ENCODE assay signal across 8 mouse cellular contexts in the genomic region with DNA sequence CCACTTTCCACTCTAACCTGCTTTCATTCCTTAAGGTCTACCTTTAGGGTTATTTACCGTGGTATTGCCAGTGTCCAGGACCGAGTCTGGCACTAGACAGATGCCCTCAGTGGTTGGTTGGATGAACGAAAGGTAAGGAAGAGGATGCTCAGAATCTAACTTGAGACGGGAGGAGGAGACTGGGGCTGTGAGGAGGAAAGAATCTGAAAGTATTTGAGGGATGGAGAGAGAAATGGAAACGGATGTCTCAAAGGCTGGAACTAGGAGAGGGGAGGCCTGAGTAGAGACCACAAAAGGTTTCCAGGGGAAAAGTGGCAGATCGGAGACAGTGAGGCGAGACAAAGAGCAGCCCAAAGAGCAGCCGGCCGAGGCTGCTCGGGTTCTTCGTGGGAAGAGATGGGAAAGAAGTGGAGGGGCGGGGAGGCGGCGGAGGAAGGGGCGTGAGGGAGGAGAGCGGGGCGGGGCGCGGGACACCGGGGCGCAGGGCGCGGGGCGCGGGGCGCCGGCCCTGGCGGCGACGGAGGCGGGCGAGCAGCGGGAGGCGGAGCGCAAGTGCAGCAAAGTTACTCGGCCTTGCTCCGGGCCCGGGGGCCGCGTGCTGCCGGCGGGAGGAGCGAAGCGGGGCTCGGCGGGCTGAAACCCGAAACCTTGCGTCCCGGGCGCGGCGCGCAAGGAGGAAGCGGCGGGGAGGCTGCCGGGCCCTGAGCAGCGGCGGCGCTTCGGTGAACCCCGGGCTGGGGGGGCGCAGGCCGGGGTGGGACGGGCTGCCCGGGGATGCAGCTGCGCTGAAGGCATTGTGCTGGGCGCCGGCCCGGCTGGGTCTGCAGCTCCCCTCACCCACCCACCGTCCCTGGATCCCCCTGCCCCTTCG. TPM values are rescaled to one million over a fixed set of nuclear protein-coding genes. Genes with fewer than 3 reads are reported as not detected.
A peak's percentile ranks its signal among the peaks of the same experiment; 100 is the strongest.
DNase-seq lines count a peak whose midpoint lies in the region; ATAC-seq and TF ChIP-seq lines count a peak whose summit lies in the region.

No protein-coding gene starts in this region.

- H3K4me1 ChIP-seq in hindbrain, embryonic 14.5 days (replicated peaks; ENCODE audit: control insufficient read depth, insufficient read depth, low read length): peaks cover 29% of the 10 kb centered on the region
- peaks cover 19% of the 10 kb centered on the region for H3K4me1 ChIP-seq in limb, embryonic 14.5 days (ENCODE audit: control insufficient read depth, insufficient read depth, low read length)
- H3K4me1 ChIP-seq in midbrain, embryonic 14.5 days (ENCODE audit: control insufficient read depth, insufficient read depth, low read length): peaks cover 28% of the 10 kb centered on the region
- no peaks in the 10 kb centered on the region for H3K4me1 ChIP-seq in stomach, postnatal 0 days (replicated peaks; ENCODE audit: control insufficient read depth, insufficient read depth)

- H3K9me3 ChIP-seq in hindbrain, embryonic 14.5 days (ENCODE audit: control insufficient read depth, low read length): no peaks in the 10 kb centered on the region
- no peaks in the 10 kb centered on the region for H3K9me3 ChIP-seq in limb, embryonic 14.5 days (ENCODE audit: control insufficient read depth, low read length)
- H3K9me3 ChIP-seq in midbrain, embryonic 14.5 days (ENCODE audit: control insufficient read depth, low read length): no peaks in the 10 kb centered on the region
- H3K9me3 ChIP-seq in stomach, postnatal 0 days (ENCODE audit: control insufficient read depth, low read length): no peaks in the 10 kb centered on the region

- no peaks in the 10 kb centered on the region for H3K27me3 ChIP-seq in hindbrain, embryonic 14.5 days (ENCODE audit: control insufficient read depth, insufficient read depth, low read length)
- H3K27me3 ChIP-seq in limb, embryonic 14.5 days (ENCODE audit: control insufficient read depth, insufficient read depth, low read length): no peaks in the 10 kb centered on the region
- no peaks in the 10 kb centered on the region for H3K27me3 ChIP-seq in midbrain, embryonic 14.5 days (ENCODE audit: control insufficient read depth, insufficient read depth, low read length)
- H3K27me3 ChIP-seq in stomach, postnatal 0 days (ENCODE audit: control insufficient read depth, insufficient read depth, low read length): no peaks in the 10 kb centered on the region

- H3K9ac ChIP-seq in hindbrain, embryonic 14.5 days: peak overlapping the region; percentile 91
- peak overlapping the region; percentile 86 for H3K9ac ChIP-seq in limb, embryonic 14.5 days (ENCODE audit: low read depth, low read length, severe bottlenecking)
- H3K9ac ChIP-seq in midbrain, embryonic 14.5 days (replicated peaks; ENCODE audit: low read length): peak overlapping the region; percentile 98
- peak overlapping the region; percentile 84 for H3K9ac ChIP-seq in stomach, postnatal 0 days (ENCODE audit: low read length)

- peak overlapping the region; percentile 83 for H3K4me2 ChIP-seq in hindbrain, embryonic 14.5 days (replicated peaks)
- peak overlapping the region; percentile 89 for H3K4me2 ChIP-seq in limb, embryonic 14.5 days (replicated peaks; ENCODE audit: low read depth, low read length, severe bottlenecking)
- peak overlapping the region; percentile 77 for H3K4me2 ChIP-seq in midbrain, embryonic 14.5 days (ENCODE audit: low read length)
- H3K4me2 ChIP-seq in stomach, postnatal 0 days (replicated peaks; ENCODE audit: low read depth): peak overlapping the region; percentile 94

- intact Hi-C loops in gastrocnemius, adult 2 months (cut with DNase I): no loop called here

- no peak; the same call in 1 of the 2 replicates for TF ChIP-seq CTCF in gastrocnemius, adult 2 months (IDR thresholded peaks at IDR 0.05)
- no peak for TF ChIP-seq CTCF in stomach, postnatal 0 days (IDR thresholded peaks at IDR 0.05; ENCODE audit: low read depth)

- H3K36me3 ChIP-seq in hindbrain, embryonic 14.5 days (replicated peaks; ENCODE audit: control insufficient read depth, insufficient read depth): no peaks in the 10 kb centered on the region
- no peaks in the 10 kb centered on the region for H3K36me3 ChIP-seq in limb, embryonic 14.5 days (ENCODE audit: control insufficient read depth, insufficient read depth, low read length)
- no peaks in the 10 kb centered on the region for H3K36me3 ChIP-seq in midbrain, embryonic 14.5 days (ENCODE audit: control insufficient read depth, insufficient read depth, low read length)
- no peaks in the 10 kb centered on the region for H3K36me3 ChIP-seq in stomach, postnatal 0 days (ENCODE audit: control insufficient read depth, insufficient read depth, low read length)

- peak overlapping the region; percentile 77 for H3K27ac ChIP-seq in gastrocnemius, adult 2 months
- peak overlapping the region; percentile 90 for H3K27ac ChIP-seq in hindbrain, embryonic 14.5 days
- H3K27ac ChIP-seq in limb, embryonic 14.5 days (replicated peaks; ENCODE audit: low read depth, low read length): peak overlapping the region; percentile 91
- peak overlapping the region; percentile 93 for H3K27ac ChIP-seq in midbrain, embryonic 14.5 days (replicated peaks; ENCODE audit: low read depth, low read length)
- H3K27ac ChIP-seq in stomach, postnatal 0 days (replicated peaks): peak overlapping the region; percentile 86

- no peak for TF ChIP-seq EP300 in stomach, postnatal 0 days (optimal IDR thresholded peaks at IDR 0.05)

- H3K4me3 ChIP-seq in gastrocnemius, adult 2 months: peak overlapping the region; percentile 89
- H3K4me3 ChIP-seq in hindbrain, embryonic 14.5 days (replicated peaks; ENCODE audit: low read length): peak overlapping the region; percentile 84
- H3K4me3 ChIP-seq in limb, embryonic 14.5 days (replicated peaks; ENCODE audit: low read length): peak overlapping the region; percentile 74
- H3K4me3 ChIP-seq in midbrain, embryonic 14.5 days (replicated peaks; ENCODE audit: low read depth, low read length): peak overlapping the region; percentile 86
- H3K4me3 ChIP-seq in stomach, postnatal 0 days (ENCODE audit: low read depth, low read length): peak overlapping the region; percentile 70

- 1% methylated on average over 43 of the region's 71 CpGs for WGBS in hindbrain, embryonic 14.5 days
- WGBS in limb, embryonic 14.5 days: under 1% methylated on average over 31 of the region's 71 CpGs
- WGBS in midbrain, embryonic 14.5 days: under 1% methylated on average over 55 of the region's 71 CpGs
- WGBS in stomach, postnatal 0 days: under 1% methylated on average over 24 of the region's 71 CpGs

- peak; percentile 71; the same call in 1 of the 2 replicates for TF ChIP-seq POLR2A in limb, embryonic 14.5 days (IDR thresholded peaks at IDR 0.05; ENCODE audit: borderline replicate concordance, extremely low read depth, insufficient read depth, insufficient read length)

- DNase-seq in frontal cortex, postnatal 25 days (ENCODE audit: low spot score in 2 of 2): no peak
- DNase-seq in cerebellum, adult 9-11 months: peak; percentile 4
- DNase-seq in gastrocnemius, adult 2 months: peak; percentile 86
- peak; percentile 69 for DNase-seq in hindbrain, embryonic 14.5 days (ENCODE audit: low spot score)
- peak; percentile 73 for DNase-seq in limb, embryonic 14.5 days (ENCODE audit: low spot score)
- peak; percentile 81 for DNase-seq in midbrain, embryonic 14.5 days
- DNase-seq in stomach, postnatal 0 days (ENCODE audit: low spot score): peak; percentile 82

- ATAC-seq in frontal cortex, adult (ENCODE audit: low TSS enrichment): peak; percentile 66
- peak; percentile 85 for ATAC-seq in hindbrain, embryonic 14.5 days (ENCODE audit: low FRiP score)
- peak; percentile 91 for ATAC-seq in limb, embryonic 14.5 days (ENCODE audit: low FRiP score, low read depth)
- peak; percentile 86 for ATAC-seq in midbrain, embryonic 14.5 days (ENCODE audit: low FRiP score, low TSS enrichment)
- peak; percentile 85 for ATAC-seq in stomach, postnatal 0 days (ENCODE audit: low FRiP score, low TSS enrichment)

RNA-seq across cellular contexts. Expression of a gene that starts 14.0 kb away (rescaled TPM):
- 1 to 10 TPM; 1.0 to 1.3 TPM for total RNA-seq in gastrocnemius, adult 2 months (2021)
- 3.6 and 4.6 TPM in 2 replicates for polyA plus RNA-seq in hindbrain, embryonic 14.5 days (2014; fragmentation: Nextera tagmentation; extraction: Ambion mirVana)
- 9.4 and 14.6 TPM in 2 replicates for polyA plus RNA-seq in limb, embryonic 14.5 days (2012; rRNA removed)
- 1.8 and 2.0 TPM in 2 replicates for polyA plus RNA-seq in limb, embryonic 14.5 days (2014; fragmentation: Nextera tagmentation; extraction: Ambion mirVana)
- 6.2 and 7.5 TPM in 2 replicates for polyA plus RNA-seq in midbrain, embryonic 14.5 days (2014; fragmentation: Nextera tagmentation; extraction: Ambion mirVana)
- polyA plus RNA-seq in stomach, postnatal 0 days (2015; fragmentation: Nextera tagmentation; extraction: Ambion mirVana): 0.52 and 0.57 TPM in 2 replicates

RNA-seq across cellular contexts. Expression of a gene that starts 44.8 kb away (rescaled TPM):
- 10 to 100 TPM; 19.7 to 20.9 TPM for total RNA-seq in gastrocnemius, adult 2 months (2021)
- 136 and 138 TPM in 2 replicates for polyA plus RNA-seq in hindbrain, embryonic 14.5 days (2014; fragmentation: Nextera tagmentation; extraction: Ambion mirVana)
- polyA plus RNA-seq in limb, embryonic 14.5 days (2012; rRNA removed): 34.5 and 52.4 TPM in 2 replicates
- 84.9 and 99.1 TPM in 2 replicates for polyA plus RNA-seq in limb, embryonic 14.5 days (2014; fragmentation: Nextera tagmentation; extraction: Ambion mirVana)
- polyA plus RNA-seq in midbrain, embryonic 14.5 days (2014; fragmentation: Nextera tagmentation; extraction: Ambion mirVana): 145 and 150 TPM in 2 replicates
- 53.8 and 56.7 TPM in 2 replicates for polyA plus RNA-seq in stomach, postnatal 0 days (2015; fragmentation: Nextera tagmentation; extraction: Ambion mirVana)

Comparison
In these comparisons a context has a peak if more than half of its experiments do, and no peak if none do; other contexts are left out.
1. DNase-seq: peak in cerebellum, adult 9-11 months (single experiment), gastrocnemius, adult 2 months (single experiment), hindbrain, embryonic 14.5 days (single experiment), limb, embryonic 14.5 days (single experiment), midbrain, embryonic 14.5 days (single experiment) and stomach, postnatal 0 days (single experiment); none in frontal cortex, postnatal 25 days (0 of 2).
2. Peak in every context shown above with its lines, with median percentiles within 50 percentile points of each other: ATAC-seq, H3K27ac ChIP-seq, H3K4me3 ChIP-seq, H3K4me2 ChIP-seq and H3K9ac ChIP-seq.